Mouse (Mus musculus) bone marrow macrophage, adult 2 months (primary cell): Measurements from ENCODE around the gene Acvr1.

Source experiments
- CTCF ChIP-seq: IDR thresholded peaks from 2 replicates; pipeline ENCODE4 v1.5.1; 2012; ENCODE audit warnings: low read depth, mild to moderate bottlenecking, low read length, moderate library complexity
- POLR2A ChIP-seq: IDR thresholded peaks from 2 replicates; pipeline ENCODE4 v1.6.1; 2012; ENCODE audit warnings: mild to moderate bottlenecking, low read depth, low read length, borderline replicate concordance

- TF ChIP-seq CTCF = no peak
- TF ChIP-seq POLR2A = no peak
Measured at GRCm38 (mm10) chr2:58352846-58353245, 214.1 kb downstream of the Acvr1 start.
